Mouse (Mus musculus): ENCODE data around the gene Ufd1. TPM values are rescaled to one million over a fixed set of nuclear protein-coding genes. Genes with fewer than 3 reads are reported as not detected.

The Ufd1 gene
- polyA plus RNA-seq, 1 experiment, result 75.6 TPM

Other genes starting within 250 kb of the Ufd1 start
- not detected in 2 replicates for gene Tbx1, start 221.1 kb upstream of the Ufd1 start, polyA plus RNA-seq (2012; ENCODE audit: insufficient read depth, insufficient read length, missing spikeins)
- 1.0 TPM in 1 of 2 replicates, not detected in the other for gene Gp1bb, start 189.4 kb upstream of the Ufd1 start, polyA plus RNA-seq (2012; ENCODE audit: insufficient read depth, insufficient read length, missing spikeins)
- not detected in 2 replicates for gene Gm49601, start 185.4 kb upstream of the Ufd1 start, polyA plus RNA-seq (2012; ENCODE audit: insufficient read depth, insufficient read length, missing spikeins)
- gene Sept5, start 181.8 kb upstream of the Ufd1 start, polyA plus RNA-seq (2012; ENCODE audit: insufficient read depth, insufficient read length, missing spikeins), result 3.3 and 7.1 TPM in 2 replicates
- gene Cldn5, start 34.9 kb upstream of the Ufd1 start, polyA plus RNA-seq (2012; ENCODE audit: insufficient read depth, insufficient read length, missing spikeins), result 36.1 and 37.1 TPM in 2 replicates
- gene Cdc45, start 208 bp downstream of the Ufd1 start, polyA plus RNA-seq (2012; ENCODE audit: insufficient read depth, insufficient read length, missing spikeins), result 4.8 and 5.6 TPM in 2 replicates
- gene 2510002D24Rik, start 24.8 kb downstream of the Ufd1 start, polyA plus RNA-seq (2012; ENCODE audit: insufficient read depth, insufficient read length, missing spikeins), result 23.0 and 25.6 TPM in 2 replicates
- 0.63 TPM in 1 of 2 replicates, not detected in the other for gene Gm28539, start 24.8 kb downstream of the Ufd1 start, polyA plus RNA-seq (2012; ENCODE audit: insufficient read depth, insufficient read length, missing spikeins)
- gene Mrpl40, start 65.1 kb downstream of the Ufd1 start, polyA plus RNA-seq (2012; ENCODE audit: insufficient read depth, insufficient read length, missing spikeins), result 90.0 and 124 TPM in 2 replicates
- 8.8 and 15.0 TPM in 2 replicates for gene Hira, start 65.3 kb downstream of the Ufd1 start, polyA plus RNA-seq (2012; ENCODE audit: insufficient read depth, insufficient read length, missing spikeins)